Mouse (Mus musculus) right cerebral cortex, adult 2 months (tissue): Measurements from ENCODE around the gene Sdccag8.
"Not testable (repeated sequence)": the region's sequence is repeated elsewhere in the genome, so short reads cannot be mapped to it uniquely, and the experiment has no call there.

ENCODE experiments used
- DNase-seq, 2 experiments: peaks; one replicate each; pipeline ENCODE4 v3.0.0; 2021 to 2022; ENCODE audit warnings: low spot score in 2 of 2

Sdccag8 gene

DNA sequence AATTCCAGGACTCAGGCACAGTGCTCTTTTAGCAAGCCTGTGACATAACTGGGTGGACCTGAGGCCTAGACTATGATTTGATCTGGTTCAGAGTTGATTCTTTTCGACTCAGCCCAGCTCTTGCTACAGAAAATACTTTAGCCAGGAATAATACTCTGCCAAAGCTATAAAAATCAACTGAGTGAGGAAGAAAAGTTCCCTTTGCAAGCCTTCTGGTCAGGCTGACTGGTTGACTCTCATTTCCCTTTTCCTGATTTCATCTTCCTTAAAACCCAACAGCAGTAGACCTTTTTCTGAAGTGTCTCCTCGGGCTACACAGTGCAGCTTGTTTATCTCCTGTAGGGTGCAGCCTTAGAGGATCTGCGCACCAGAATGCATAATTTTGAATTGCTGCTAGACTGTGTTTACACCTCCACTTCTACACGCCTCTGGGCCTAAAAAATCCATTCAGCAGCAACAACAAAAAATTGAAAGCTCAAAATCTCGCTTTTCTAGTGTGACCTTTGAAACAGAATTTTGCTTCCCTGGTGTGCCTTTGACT lies 13.6 kb downstream of the Sdccag8 start:
- no peak for DNase-seq

DNA sequence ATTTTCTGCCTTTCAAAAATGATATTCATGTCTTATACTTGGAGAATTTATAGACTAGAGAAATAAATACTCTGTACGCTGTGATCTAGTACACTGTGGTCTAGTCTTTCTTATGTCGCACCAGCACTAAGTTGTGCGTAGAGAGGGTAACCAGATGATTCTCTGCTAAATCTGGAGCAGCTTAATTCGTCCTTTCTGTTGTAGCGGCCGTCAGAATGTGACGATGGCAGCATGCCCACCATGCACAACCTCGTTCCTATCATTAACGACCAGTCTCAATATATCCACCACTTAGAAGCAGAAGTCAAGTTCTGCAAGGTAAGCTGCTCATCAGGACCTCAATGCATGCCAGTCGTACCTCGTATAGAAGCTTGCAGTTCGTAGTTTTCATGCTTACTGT lies 14.2 kb downstream of the Sdccag8 start:
- no peak for DNase-seq

DNA sequence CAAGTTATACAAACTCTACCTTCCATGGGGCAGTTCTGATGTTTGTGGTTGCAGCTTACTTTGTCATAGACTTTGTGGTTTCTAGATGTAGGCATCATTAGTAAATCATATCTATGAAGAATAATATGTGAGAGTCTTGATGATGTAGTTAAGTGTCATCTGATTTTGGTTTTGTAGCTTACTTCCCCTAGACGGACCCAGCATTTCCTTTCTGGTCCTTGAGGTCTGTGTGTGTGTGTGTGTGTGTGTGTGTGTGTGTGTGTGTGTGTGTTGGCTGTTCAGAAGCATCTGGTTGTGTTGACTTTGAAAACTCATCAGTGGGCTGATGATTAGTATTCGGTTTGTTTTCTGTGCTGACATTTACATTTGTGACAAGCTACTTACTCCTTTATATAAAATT lies 17.6 kb downstream of the Sdccag8 start:
- DNase-seq = no peak

DNA sequence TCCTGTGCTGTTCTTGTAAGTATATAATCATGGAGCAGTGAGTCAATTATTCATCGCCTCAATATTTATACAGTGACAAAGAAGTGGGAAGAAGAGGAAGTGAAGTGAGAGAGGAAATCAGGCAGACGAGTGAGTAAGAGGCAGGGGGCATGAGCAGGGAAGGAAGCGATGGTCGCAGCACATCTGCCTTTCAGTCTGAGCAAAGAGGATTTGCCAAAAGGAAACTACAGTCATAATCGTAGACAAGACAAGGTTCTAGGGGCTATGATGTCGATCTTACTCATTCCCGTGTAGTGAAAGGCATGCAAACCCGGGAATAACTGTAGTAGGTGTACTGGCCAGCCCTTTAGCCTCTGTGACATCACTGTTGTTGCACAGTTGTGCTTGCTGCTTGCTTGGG lies 18.1 kb downstream of the Sdccag8 start:
- no peak for DNase-seq

DNA sequence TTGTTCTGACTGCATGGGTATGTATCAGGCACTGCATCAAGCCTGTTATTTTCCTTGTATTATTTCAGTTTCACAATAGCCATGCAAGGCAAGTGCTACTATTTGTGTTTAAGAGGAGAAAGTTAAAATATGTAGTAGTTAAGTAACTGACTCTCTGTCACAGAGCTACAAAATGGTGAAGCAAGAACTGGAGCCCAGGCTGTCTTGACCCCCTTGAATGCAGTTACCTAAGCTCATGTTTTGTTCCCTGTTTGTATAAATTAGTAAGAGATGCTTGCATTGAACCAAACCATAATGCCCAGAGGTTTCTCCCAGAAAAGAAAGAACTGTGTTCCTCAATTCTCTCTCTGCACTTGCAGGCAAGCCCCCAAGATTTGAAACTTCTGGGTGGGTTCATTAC lies 18.8 kb downstream of the Sdccag8 start:
- no peak for DNase-seq

DNA sequence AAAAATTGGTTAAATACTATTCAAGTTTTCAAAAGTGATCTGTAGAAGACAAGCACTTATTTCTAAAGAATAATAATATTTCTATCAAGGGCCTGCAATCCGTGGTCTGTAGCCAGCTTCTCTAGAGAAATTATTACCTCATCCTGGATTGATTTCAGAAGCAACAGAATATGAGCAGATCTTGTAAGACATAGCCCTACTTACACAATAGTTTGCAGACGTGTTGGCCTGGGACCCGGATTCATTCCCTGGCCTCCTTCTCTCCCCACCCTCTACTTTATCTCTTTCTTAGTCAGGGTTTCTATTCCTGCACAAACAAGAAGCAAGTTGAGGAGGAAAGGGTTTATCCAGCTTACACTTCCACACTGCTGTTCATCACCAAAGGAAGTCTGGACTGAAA lies 19.5 kb downstream of the Sdccag8 start:
- DNase-seq = no peak

DNA sequence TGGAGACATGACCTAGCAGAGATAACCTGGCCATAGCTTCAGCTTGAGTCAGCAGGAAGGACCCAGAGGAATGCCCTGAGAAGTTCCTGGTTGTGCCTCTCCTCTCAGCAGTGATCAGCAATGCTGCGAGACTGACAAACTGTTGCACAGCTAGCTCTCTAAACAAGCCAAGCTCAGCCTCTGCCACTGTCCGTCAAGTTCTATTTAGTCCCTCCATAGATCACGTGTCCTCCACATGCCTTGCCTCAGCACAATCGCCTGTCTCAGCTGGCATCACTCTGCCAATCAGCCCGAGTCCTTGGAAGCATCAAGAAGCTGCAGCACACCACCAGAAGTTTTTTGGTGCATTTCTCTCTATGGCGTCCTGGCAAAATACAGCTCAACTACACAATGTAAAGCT lies 20.4 kb downstream of the Sdccag8 start:
- DNase-seq = no peak

DNA sequence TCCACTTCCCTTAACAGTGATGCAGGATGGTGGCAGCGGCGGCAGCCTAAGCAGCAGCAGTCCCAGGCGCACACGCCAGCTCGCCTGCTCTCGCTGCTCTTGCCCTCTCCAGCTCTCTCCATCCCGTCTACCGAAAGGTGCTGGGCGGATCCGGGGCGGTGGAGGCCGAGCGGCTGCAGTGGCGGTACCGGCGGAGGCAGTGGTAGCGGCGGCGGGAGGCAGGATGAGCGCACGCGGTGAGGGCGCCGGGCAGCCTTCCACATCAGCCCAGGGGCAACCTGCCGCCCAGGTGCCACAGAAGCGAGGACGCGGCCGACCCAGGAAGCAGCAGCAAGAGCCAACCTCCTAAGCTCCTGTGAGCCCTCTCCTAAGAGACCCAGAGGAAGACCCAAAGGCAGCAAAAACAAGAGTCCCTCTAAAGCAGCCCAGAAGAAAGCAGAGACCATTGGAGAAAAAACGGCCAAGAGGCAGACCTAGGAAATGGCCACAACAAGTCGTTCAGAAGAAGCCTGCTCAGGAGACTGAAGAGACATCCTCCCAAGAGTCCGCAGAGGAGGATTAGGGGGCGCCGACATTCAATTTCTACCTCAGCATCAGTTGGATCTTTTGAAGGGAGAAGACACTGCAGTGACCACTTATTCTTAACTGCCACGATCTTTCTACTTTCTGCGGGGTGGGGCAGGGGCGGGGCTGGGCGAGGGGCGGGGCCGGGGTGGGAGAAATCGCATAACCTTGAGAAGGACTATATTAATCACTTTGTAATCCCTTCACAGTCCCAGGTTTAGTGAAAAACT lies 21.2 kb downstream of the Sdccag8 start:
- DNase-seq = no peak

DNA sequence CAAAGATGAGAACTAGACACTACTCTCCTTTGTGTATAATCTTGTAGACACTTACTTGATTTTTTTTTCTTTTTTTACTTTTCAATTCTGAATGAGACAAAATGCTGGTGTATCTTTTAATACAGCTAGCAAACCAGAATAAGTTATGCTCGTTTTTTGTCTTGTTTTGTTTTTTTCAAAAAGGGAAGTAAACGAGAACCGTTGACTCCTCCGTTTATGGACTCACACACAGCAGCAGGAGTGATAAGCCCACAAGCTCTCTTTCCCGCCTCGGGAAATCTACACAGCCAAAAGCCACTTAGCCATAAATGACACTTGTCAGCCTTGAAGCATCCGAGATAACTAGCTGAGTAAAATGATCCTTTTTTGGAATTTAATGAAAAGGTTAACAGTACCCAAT lies 22.1 kb downstream of the Sdccag8 start:
- not testable (repeated sequence) for DNase-seq

DNA sequence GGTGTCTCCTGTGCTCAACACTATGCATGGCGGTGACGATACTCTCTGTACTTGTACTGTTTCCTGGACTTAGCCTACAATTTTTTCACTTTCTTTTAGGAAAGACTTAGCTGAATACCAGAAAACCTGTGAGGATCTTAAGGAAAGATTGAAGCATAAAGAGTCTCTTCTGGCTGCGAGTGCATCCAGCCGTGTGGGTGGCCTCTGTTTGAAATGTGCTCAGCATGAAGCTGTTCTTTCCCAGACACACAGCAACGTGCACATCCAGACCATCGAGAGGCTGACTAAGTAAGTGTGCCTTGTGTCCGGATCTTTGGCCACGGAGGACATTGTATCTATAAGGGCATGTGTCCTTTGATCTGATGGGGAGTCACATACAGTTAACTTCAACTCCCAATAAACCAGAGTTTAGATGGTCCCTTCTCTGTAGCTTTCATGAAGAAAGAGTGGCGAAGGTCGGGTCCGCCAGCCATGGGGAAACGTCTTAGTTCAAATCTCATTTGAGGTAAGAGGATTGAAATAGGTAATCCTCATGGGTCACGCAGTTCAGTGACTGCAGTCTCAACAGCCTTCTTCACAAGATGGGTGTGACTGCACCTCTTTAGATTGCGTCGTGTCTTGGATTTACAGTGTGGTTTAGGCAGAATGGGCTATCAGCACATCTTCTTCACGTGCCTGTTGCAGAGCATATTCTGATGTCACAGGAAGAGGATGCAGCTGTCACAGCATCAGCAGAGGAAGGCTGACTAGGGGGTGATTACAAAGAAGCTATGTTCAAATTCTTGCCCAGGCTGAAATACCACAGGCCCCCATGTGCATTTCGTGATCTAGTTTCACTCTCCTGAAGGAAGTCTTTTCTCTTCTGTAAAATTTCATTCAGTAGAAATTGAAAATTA lies 30.9 kb downstream of the Sdccag8 start:
- no peak for DNase-seq

DNA sequence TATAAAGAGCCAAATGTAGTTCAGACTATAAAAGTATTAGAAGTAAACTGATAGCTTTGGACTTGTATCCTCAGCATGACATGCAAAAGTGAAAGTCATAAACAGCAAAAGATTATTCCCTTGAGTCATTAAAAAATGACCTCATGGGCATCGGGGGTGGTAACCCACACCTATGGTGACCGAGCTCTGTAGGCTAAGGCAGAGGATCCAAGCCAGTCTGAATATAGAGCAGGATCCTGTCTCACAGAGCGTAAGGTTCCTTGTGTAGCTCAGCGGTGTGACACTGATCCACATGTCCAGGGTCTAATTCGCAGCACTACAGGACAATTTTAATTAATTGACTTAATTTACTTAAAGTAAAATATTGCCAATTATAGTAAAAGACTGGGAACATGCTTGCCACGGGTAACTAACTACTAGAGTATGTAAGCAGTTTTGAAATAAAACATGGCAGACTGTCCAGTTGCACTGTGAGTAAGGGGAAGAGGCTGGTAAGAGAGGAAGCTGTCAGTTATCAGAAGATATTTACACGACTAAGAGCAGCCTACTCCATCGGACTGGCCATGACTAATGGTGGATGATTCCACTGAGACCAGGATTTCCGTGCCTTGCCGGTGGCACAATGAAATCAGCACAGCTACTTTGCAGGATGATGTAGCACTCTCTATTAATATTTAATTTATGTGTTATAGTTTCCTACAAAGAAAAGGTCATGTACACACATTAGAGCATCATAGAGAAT lies 32.8 kb downstream of the Sdccag8 start:
- DNase-seq = no peak

DNA sequence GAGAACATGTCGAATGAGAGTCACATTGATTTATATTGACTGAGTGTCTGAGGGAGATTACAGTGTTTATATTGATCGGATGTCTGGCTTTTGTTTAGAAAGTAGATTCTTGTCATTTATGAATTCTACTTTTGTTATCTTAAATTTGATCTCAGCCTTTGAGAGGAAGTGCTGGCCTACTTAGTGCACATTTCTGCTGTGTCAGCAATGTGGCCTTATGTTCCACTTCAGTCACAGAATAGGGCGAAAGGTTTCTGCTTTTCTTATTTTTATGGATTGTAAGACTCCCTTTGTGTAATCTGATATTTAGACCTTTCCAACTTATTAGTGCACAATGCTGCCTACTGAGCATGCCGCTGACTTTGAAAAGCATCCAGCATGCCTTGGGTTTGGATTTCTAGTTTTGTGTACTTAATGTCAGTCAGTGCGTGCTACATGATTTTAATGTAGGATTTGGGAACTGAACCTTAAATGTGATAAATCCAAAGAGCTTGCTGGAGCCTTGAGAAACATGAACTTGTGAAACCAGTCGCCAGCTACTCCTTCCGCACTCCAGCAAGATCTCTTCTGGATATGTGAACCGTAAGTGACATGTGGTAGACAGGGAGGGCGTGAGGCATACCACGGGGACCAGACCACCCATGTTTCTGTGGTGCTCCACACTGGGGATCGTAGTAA lies 34.3 kb downstream of the Sdccag8 start:
- DNase-seq = no peak

DNA sequence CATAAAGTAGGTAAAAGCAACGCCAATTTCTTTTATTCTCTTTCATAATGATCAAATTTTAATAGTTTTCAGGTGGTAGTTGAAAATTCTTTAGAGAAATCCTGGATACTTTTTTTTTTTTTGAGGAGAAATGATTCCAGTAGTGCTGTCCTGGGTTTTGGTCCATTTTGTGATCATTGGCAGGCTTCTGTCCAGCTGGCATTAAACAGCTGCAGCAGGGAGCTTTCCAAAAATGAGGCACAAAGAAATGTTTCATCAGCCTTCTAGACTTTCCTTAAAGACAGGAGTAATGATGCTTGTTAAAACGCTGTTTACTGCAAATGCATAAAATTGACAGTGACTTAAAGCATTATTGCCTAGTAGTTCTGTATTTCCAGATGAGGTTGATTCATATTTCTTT lies 34.9 kb downstream of the Sdccag8 start:
- DNase-seq = no peak

DNA sequence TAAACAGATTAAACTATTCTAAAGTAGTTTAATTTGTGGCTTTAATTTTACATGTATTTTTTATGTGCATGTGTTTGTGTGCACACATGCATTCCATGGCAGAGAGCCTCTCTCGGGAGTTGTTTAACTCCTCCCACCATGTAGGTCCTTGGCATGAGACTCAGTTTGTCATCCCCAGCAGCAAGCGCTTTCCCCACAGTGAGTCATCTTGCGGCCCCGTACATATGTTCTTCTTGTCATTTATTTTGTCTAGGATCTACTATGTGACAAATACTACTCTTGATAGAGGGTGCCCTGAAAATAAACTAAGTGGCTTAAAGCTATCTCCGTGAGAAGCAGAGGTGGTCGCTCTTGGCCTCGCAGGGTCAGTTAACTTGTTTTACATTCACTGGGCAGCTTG lies 36.9 kb downstream of the Sdccag8 start:
- peak in 1 of 2 experiments; percentile 38 for DNase-seq

DNA sequence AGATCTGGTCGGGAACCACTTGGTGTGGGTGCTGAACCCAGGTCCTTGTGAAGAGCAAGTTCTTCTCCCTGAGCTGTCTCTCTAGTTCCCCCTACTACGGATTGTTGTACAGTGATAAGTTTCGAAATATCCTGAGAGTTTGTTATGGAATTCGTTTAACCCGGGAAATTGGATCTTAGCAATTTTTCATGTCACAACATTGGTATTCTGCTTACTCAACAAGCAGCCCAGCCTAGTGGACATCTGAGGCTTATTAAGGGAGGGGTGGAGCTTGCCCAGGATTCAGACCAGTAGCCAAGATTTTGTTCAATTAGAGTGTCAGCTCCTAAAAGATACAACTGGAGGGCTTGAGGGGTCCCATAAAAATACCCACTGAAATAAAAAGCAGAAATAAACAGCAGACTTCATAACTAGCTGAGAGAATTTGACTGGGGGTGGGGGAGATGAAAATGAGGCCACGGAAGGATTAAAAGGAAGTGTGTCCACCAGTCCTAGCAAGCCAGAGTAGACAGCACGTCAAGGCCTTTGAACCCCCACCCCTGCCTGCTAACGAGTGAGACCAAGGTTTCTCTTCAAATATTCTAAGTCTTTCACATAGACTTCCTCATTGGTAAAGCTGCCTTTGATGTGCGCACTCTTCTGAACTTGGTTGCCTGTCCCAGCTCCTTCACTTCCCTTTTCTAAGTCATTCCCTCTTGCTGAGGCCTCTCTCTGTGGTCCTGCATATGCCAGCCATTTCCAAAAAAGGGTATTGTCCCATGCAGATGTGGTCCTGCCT lies 38.5 kb downstream of the Sdccag8 start:
- DNase-seq = no peak

DNA sequence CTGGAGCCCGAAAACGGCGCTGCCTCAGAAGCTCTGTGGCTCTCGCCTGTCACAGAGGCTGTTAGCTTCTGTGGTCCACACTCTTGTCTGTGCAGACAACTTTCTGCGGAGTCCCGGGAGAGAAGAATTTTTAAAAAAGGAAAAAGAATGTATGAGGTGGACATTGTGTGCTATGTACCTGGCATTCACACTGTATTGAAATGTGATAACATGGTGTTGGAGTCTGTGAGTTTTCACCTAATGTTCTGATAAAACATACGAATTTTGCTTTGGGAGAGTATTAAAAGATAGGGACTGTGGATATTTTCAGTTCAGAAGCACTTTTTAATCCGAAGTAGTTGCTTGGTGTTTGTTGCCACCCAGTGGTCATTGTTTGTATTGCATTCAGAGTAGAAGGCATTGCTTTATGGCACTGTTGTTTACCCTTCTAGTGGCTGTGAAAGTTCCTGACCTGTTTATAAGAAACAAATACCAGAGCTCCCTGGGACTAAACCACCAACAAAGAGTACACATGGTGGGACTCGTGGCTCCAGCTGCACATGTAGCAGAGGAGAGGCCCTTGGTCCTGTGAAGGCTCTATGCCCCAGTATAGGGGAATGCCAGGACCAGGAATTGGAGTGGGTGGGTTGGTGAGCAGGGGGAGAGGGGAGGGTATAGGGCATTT lies 47.7 kb downstream of the Sdccag8 start:
- peak; percentile 83 to 87 for DNase-seq

DNA sequence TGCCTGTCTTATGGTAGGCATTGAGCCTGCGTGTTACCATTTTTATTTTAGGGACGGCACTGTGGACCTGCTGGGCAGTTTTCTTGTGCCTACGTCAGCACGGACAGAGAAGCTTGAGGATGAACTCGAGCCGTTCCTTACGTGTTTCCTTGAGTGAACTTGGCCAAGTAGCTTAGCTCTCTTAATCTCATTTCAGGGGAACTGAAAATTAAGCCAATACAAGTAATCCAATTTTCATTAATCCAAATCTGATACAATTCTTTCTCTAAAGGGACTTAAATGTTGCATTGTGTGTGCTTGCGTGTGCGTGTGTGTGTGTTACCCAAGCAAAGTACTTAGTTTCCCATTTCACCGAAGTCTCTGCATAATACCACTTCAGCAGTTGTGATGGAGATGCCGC lies 56.0 kb downstream of the Sdccag8 start:
- DNase-seq = peak in 1 of 2 experiments; percentile 0

DNA sequence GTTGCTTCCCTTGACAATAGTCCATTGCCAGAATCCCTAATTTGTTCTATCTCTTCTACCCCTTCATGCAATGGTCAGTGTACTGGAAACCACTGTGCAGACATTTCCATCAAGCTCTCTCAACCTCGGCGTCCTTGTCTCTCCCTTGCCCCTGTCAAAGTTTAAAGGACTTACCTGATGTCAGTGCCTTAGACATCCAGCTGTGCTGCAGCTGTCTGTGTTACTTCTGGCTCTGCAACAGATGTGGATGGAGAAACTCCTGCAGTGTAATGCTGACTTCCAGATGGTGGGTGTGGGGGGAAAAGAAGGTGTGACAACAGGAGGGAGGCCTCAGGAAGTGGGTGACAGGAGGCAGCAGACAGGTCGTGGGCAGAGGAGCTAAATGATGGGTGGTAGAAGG lies 57.5 kb downstream of the Sdccag8 start:
- peak in 1 of 2 experiments; percentile 0 for DNase-seq

DNA sequence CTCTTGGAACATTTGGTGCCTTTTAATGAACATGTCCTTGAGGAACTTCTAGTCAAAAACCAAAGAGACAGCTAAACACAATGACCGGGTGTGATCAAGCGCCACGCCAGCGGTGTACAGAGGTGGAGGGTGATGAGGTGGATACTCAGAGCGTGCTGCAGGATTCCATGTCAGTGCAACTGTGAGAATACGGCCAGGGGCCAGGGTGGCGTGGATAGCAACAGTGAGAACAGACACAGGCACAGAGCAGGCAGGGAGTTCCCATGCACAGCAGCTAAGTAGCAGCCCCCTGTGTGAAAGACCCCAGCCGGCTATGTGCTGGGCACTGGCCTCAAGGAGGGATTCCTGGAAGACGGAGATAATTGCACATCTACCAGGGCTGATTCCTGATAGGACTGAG lies 59.0 kb downstream of the Sdccag8 start:
- peak in 1 of 2 experiments; percentile 1 for DNase-seq

DNA sequence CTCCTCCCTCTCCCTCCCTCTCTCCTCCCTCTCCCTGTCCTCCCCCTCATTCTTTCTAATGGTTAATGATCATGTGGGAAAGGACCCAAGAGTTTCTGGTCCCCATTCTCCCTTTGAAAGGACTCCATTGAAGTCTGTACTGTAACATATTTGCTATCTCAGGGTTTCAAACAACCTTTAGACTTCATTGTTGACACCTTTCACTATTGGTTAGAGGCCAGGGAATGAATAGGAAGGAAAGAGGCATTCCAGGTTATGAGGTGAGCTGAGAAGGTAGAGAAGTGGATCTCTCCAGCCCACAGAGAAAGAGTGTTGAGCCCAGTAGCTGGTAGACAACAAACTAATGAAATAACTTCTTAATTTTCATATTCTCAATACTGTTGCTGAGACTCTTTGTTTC lies 59.7 kb downstream of the Sdccag8 start:
- no peak for DNase-seq
